ENCODE assay signal across 8 mouse cellular contexts in genomic region chr12:84176886-84177765, GRCm38 (mm10). TPM values are rescaled to one million over a fixed set of nuclear protein-coding genes. Genes with fewer than 3 reads are reported as not detected.
A peak's percentile ranks its signal among the peaks of the same experiment; 100 is the strongest.
DNase-seq lines count a peak whose midpoint lies in the region; ATAC-seq and TF ChIP-seq lines count a peak whose summit lies in the region.

No protein-coding gene starts in this region.

- peaks cover 12% of the 10 kb centered on the region; the same call in 1 of the 2 replicates for H3K36me3 ChIP-seq in hindbrain, embryonic 15.5 days
- H3K36me3 ChIP-seq in midbrain, embryonic 13.5 days = peaks cover 17% of the 10 kb centered on the region

- WGBS in hindbrain, embryonic 15.5 days = 42% methylated on average over 6 of the region's 6 CpGs
- WGBS in midbrain, embryonic 13.5 days = 39% methylated on average over 6 of the region's 6 CpGs

- peaks cover 78% of the 10 kb centered on the region for H3K4me1 ChIP-seq in brown adipose tissue, adult 24 weeks (ENCODE audit: control insufficient read depth, insufficient read depth, insufficient read length, low read length)
- H3K4me1 ChIP-seq in hindbrain, embryonic 15.5 days (replicated peaks) = peaks cover 77% of the 10 kb centered on the region
- H3K4me1 ChIP-seq in midbrain, embryonic 13.5 days (replicated peaks) = peaks cover 63% of the 10 kb centered on the region

- no peak for DNase-seq in left cerebral cortex, adult 2 months (ENCODE audit: extremely low spot score in 1 of 2, low spot score in 2 of 2)
- no peak for DNase-seq in left cerebral cortex, adult 8-10 months (ENCODE audit: low spot score in 2 of 2)
- no peak for DNase-seq in urinary bladder, postnatal 25 days (ENCODE audit: low spot score)
- no peak for DNase-seq in cerebellum, adult 18-20 months
- no peak for DNase-seq in urinary bladder, adult 2 months (ENCODE audit: low spot score)

- H3K27ac ChIP-seq in left cerebral cortex, adult 2 months = peak overlapping the region; percentile 94
- peak overlapping the region; percentile 88 for H3K27ac ChIP-seq in brown adipose tissue, adult 24 weeks (replicated peaks; ENCODE audit: low read depth, low read length)
- peak overlapping the region; percentile 90 for H3K27ac ChIP-seq in hindbrain, embryonic 15.5 days (replicated peaks)
- peak overlapping the region; percentile 94 for H3K27ac ChIP-seq in midbrain, embryonic 13.5 days

- intact Hi-C loops in left cerebral cortex, adult 2 months (cut with DNase I) = loop anchor here (1.0 kb wide), 1 partner anchor 41 kb away; the partner anchor contains the start of gene Elmsan1

- H3K4me3 ChIP-seq in left cerebral cortex, adult 2 months = no peak overlapping the region
- H3K4me3 ChIP-seq in brown adipose tissue, adult 24 weeks (ENCODE audit: insufficient read depth, low read depth, low read length) = no peak overlapping the region
- H3K4me3 ChIP-seq in hindbrain, embryonic 15.5 days = no peak overlapping the region
- no peak overlapping the region for H3K4me3 ChIP-seq in midbrain, embryonic 13.5 days (replicated peaks)

- no peak for TF ChIP-seq CTCF in left cerebral cortex, adult 2 months (IDR thresholded peaks at IDR 0.05)

- H3K4me2 ChIP-seq in hindbrain, embryonic 15.5 days = peak overlapping the region; percentile 76; the same call in 1 of the 2 replicates
- peak overlapping the region; percentile 72 for H3K4me2 ChIP-seq in midbrain, embryonic 13.5 days (replicated peaks)

- ATAC-seq in hindbrain, embryonic 15.5 days (ENCODE audit: low FRiP score, low read depth) = no peak
- no peak for ATAC-seq in midbrain, embryonic 13.5 days

- H3K27me3 ChIP-seq in hindbrain, embryonic 15.5 days = no peaks in the 10 kb centered on the region
- H3K27me3 ChIP-seq in midbrain, embryonic 13.5 days = no peaks in the 10 kb centered on the region

- H3K9ac ChIP-seq in hindbrain, embryonic 15.5 days = no peak overlapping the region
- H3K9ac ChIP-seq in midbrain, embryonic 13.5 days (replicated peaks) = peak overlapping the region; percentile 78; the same call in 1 of the 2 replicates

- no peaks in the 10 kb centered on the region for H3K9me3 ChIP-seq in hindbrain, embryonic 15.5 days
- no peaks in the 10 kb centered on the region for H3K9me3 ChIP-seq in midbrain, embryonic 13.5 days

RNA-seq across cellular contexts. Expression of gene Pnma1, which starts 28.8 kb away (rescaled TPM):
- 1 to 10 TPM; 4.8 to 5.1 TPM for total RNA-seq in left cerebral cortex, adult 2 months (2021)
- 1 to 10 TPM; 5.1 to 6.3 (median 5.8) TPM for total RNA-seq in left cerebral cortex, adult 8-10 months (2022)
- not detected in 2 replicates for polyA plus RNA-seq in brown adipose tissue, adult 24 weeks (2012; ENCODE audit: insufficient read depth, insufficient read length, missing spikeins)
- 4.0 and 4.5 TPM in 2 replicates for polyA plus RNA-seq in hindbrain, embryonic 15.5 days (2015; fragmentation: Nextera tagmentation; extraction: Ambion mirVana)
- polyA plus RNA-seq in midbrain, embryonic 13.5 days (2015; fragmentation: Nextera tagmentation; extraction: Ambion mirVana) = 5.5 and 6.5 TPM in 2 replicates
- polyA plus RNA-seq in urinary bladder, adult 2 months (2012; rRNA removed) = 0.19 and 0.34 TPM in 2 replicates

RNA-seq across cellular contexts. Expression of gene Elmsan1, which starts 41.6 kb away (rescaled TPM):
- total RNA-seq in left cerebral cortex, adult 2 months (2021) = 10 to 100 TPM; 16.6 to 22.8 TPM
- 10 to 100 TPM; 17.8 to 23.3 (median 20.3) TPM for total RNA-seq in left cerebral cortex, adult 8-10 months (2022)
- 6.9 and 9.5 TPM in 2 replicates for polyA plus RNA-seq in brown adipose tissue, adult 24 weeks (2012; ENCODE audit: insufficient read depth, insufficient read length, missing spikeins)
- polyA plus RNA-seq in hindbrain, embryonic 15.5 days (2015; fragmentation: Nextera tagmentation; extraction: Ambion mirVana) = 4.5 and 4.9 TPM in 2 replicates
- 3.6 and 5.2 TPM in 2 replicates for polyA plus RNA-seq in midbrain, embryonic 13.5 days (2015; fragmentation: Nextera tagmentation; extraction: Ambion mirVana)
- 11.9 and 16.0 TPM in 2 replicates for polyA plus RNA-seq in urinary bladder, adult 2 months (2012; rRNA removed)
